Mouse (Mus musculus) liver, embryonic 13.5 days (tissue): ENCODE data around the gene Itpr2. TPM values are rescaled to one million over a fixed set of nuclear protein-coding genes. Genes with fewer than 3 reads are reported as not detected.

Experiments used
- ATAC-seq: fragments of 200-750 bp; cut with Nextera tagmentation; 2 replicates; pipeline ENCODE4 v1.8.0; 2017; ENCODE audit warnings: low read depth, mild to moderate bottlenecking, moderate number of reproducible peaks, moderate library complexity
- DNase-seq: peaks from one replicate; pipeline ENCODE4 v3.0.0; 2022
- H3K27ac ChIP-seq: fragments of 300-500 bp; sonication (generic); 2 replicates; pipeline ENCODE4 v1.5.1; 2015; ENCODE audit warnings: moderate library complexity, mild to moderate bottlenecking, inconsistent platforms
- H3K27me3 ChIP-seq: fragments of 300-500 bp; sonication (generic); 2 replicates; pipeline ENCODE4 v1.6.1; 2015; ENCODE audit warnings: mild to moderate bottlenecking, inconsistent platforms
- H3K36me3 ChIP-seq: fragments of 300-500 bp; sonication (generic); 2 replicates; pipeline ENCODE4 v1.6.1; 2015; ENCODE audit warnings: mild to moderate bottlenecking, inconsistent platforms
- H3K4me1 ChIP-seq: fragments of 300-500 bp; sonication (generic); replicated peaks from 2 replicates; pipeline ENCODE4 v1.6.1; 2015; ENCODE audit warnings: inconsistent platforms
- H3K4me2 ChIP-seq: fragments of 300-500 bp; sonication (generic); 2 replicates; pipeline ENCODE4 v1.6.1; 2015; ENCODE audit warnings: inconsistent platforms, mild to moderate bottlenecking, moderate library complexity
- H3K4me3 ChIP-seq: fragments of 300-500 bp; sonication (generic); replicated peaks from 2 replicates; pipeline ENCODE4 v1.5.1; 2015; ENCODE audit warnings: mild to moderate bottlenecking, inconsistent platforms
- H3K9ac ChIP-seq: fragments of 300-500 bp; sonication (generic); 2 replicates; pipeline ENCODE4 v1.6.1; 2015; ENCODE audit warnings: mild to moderate bottlenecking, inconsistent platforms
- H3K9me3 ChIP-seq: fragments of 300-500 bp; sonication (generic); replicated peaks from 2 replicates; pipeline ENCODE4 v1.6.1; 2016; ENCODE audit warnings: inconsistent platforms
- WGBS: fragments of 180-500 bp; shearing (Covaris S2); methylation state at CpG from one replicate; pipeline ENCODE4 v1.1.7; 2015; ENCODE audit not compliant: insufficient replicate concordance; 5-methylcytosine and 5-hydroxymethylcytosine counted together
- polyA plus RNA-seq: library from polyadenylated mRNA; unstranded; fragments of >200 nt; fragmentation: Nextera tagmentation; extraction: Ambion mirVana; gene quantifications from 2 replicates; pipeline ENCODE4 v1.2.1, GENCODE M21; 2015

Gene Itpr2
- polyA plus RNA-seq, 1 experiment from 2014 or later: 2.4 TPM

DNA sequence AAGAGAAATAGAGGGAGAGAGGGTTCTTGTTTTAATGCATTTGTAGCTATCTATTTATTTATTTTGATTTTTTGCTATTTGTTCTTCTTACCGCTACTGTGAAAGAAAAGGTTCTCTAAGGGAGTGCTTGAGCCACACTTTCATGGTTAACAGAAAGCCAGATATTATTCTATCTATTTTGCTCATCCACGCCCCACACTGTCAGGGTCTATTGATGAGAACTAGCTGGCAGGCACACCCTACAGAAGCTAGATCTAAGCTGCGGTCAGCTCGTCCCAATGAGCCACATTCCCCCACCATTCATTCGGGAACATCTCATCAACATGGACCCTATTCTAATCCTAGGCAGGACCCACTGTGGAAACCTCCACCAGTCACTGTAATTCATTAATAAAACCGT, 271.1 kb downstream of the Itpr2 start:
- H3K9me3 ChIP-seq: no peaks in the 10 kb centered on the region
- no peak for DNase-seq
- peak overlapping the region; percentile 39 for H3K4me2 ChIP-seq
- WGBS: 41% methylated on average over 6 of the region's 6 CpGs
- peak; percentile 80 for ATAC-seq
- H3K9ac ChIP-seq: 0 out of 2 replicates have a peak overlapping the region, but pooled peaks have one; percentile 5
- H3K4me3 ChIP-seq: no peak overlapping the region
- H3K27ac ChIP-seq: peak overlapping the region; percentile 86
- no peaks in the 10 kb centered on the region for H3K27me3 ChIP-seq
- peaks cover 32% of the 10 kb centered on the region for H3K36me3 ChIP-seq
- peaks cover 57% of the 10 kb centered on the region for H3K4me1 ChIP-seq

DNA sequence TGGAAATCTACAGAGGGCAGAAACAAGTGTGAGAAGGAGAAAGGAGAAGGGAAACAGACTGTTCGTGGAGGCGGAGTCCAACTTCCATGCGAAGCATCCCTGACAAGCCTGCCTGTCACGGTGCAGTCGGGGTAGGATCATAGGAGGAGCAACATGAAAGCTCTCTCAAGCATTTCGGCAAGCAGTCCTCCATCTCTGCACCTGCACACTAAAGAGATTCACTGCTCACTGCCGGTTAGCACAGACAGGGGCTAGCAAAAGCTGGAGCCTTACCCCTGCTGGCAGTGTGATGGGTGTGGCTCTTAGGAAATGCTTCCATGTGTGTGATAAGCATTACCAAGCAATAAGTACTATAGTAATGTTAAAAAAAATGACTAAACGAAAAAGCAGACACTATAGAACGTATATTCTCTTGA, 271.6 kb downstream of the Itpr2 start:
- Histone ChIP-seq H3K9me3 (no peaks in the 10 kb centered on the region), H3K9ac (peak overlapping the region; percentile 44; the same call in 1 of the 2 replicates), H3K27ac (peak overlapping the region; percentile 86), H3K4me2 (peak overlapping the region; percentile 62), H3K4me1 (peaks cover 58% of the 10 kb centered on the region), H3K36me3 (peaks cover 33% of the 10 kb centered on the region), H3K27me3 (no peaks in the 10 kb centered on the region), H3K4me3 (peak overlapping the region; percentile 27)
- DNase-seq (peak; percentile 57), ATAC-seq (peak; percentile 94)
- WGBS: 27% methylated on average over 9 of the region's 9 CpGs

DNA sequence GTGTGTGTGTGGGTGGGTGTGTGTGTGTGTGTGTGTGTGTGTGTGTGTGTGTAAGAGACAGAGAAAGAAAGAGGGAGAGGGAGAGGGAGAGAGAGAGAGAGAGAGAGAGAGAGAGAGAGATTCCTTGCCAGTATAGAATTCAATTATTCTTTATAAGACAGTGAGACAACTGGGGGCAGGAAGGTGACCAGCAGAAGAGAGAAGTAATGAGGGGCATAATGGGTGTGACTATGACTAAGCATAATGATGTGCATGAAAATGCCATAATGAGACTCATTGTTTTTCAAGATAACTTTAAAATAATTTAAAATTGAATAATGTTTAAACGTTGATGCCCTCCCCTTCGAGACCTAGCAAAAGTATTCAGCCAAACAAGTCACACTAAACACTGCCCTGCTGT, 272.1 kb downstream of the Itpr2 start:
- Histone ChIP-seq H3K27me3 (no peaks in the 10 kb centered on the region), H3K9ac (peak overlapping the region; percentile 44; the same call in 1 of the 2 replicates), H3K9me3 (no peaks in the 10 kb centered on the region), H3K4me1 (peaks cover 55% of the 10 kb centered on the region), H3K27ac (peak overlapping the region; percentile 86), H3K36me3 (peaks cover 33% of the 10 kb centered on the region), H3K4me3 (peak overlapping the region; percentile 27), H3K4me2 (peak overlapping the region; percentile 62)
- DNase-seq (no peak), ATAC-seq (peak; percentile 38; the same call in 1 of the 2 replicates)
- WGBS: 58% methylated on average over 2 of the region's 2 CpGs

DNA sequence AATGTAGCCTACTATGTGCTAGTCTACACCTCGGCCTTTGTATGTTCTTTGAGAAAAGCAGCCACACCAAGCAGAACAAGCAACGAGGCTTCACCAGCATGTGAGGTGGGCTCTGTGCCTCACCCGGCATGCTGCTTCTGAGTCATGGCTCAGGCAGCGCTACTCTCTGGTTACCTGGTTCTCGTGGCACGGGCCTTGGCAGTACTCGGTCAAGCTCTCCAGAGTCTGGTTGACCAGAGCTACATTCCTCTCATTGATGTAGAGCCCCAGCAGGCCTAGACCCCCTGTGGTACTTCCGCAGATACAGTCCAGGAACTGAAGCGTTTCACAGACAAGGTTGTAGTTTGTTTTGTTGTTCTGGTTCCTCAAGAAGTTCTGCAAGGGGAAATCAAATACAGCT, 272.5 kb downstream of the Itpr2 start:
- 83% methylated on average over 9 of the region's 9 CpGs for WGBS
- Histone ChIP-seq H3K36me3 (peaks cover 34% of the 10 kb centered on the region), H3K4me2 (no peak overlapping the region), H3K9me3 (no peaks in the 10 kb centered on the region), H3K27me3 (no peaks in the 10 kb centered on the region), H3K9ac (no peak overlapping the region), H3K27ac (peak overlapping the region; percentile 86), H3K4me3 (no peak overlapping the region), H3K4me1 (peaks cover 57% of the 10 kb centered on the region)
- no peak for DNase-seq
- ATAC-seq: no peak

DNA sequence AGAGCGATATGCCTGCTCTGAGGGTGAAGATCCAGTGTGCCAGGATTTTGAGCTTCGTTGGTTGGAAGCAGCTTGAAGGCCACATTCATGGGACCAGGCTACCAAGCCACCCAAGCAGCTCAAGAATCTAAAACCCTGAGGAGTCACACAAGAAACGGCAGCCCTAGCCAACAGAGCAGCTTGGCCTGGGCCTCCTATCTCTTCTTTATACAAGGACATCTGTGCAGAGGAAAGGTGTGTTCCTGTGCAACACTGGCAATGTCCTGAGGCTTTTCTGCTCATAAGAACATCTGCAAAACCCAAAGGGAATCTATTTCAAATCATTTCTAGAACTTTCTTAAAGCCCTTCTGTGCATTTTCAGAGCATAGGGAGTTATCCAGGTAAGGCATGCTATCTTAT, 274.0 kb downstream of the Itpr2 start:
- DNase-seq: peak; percentile 6
- 61% methylated on average over 3 of the region's 3 CpGs for WGBS
- peak; percentile 61 for ATAC-seq

DNA sequence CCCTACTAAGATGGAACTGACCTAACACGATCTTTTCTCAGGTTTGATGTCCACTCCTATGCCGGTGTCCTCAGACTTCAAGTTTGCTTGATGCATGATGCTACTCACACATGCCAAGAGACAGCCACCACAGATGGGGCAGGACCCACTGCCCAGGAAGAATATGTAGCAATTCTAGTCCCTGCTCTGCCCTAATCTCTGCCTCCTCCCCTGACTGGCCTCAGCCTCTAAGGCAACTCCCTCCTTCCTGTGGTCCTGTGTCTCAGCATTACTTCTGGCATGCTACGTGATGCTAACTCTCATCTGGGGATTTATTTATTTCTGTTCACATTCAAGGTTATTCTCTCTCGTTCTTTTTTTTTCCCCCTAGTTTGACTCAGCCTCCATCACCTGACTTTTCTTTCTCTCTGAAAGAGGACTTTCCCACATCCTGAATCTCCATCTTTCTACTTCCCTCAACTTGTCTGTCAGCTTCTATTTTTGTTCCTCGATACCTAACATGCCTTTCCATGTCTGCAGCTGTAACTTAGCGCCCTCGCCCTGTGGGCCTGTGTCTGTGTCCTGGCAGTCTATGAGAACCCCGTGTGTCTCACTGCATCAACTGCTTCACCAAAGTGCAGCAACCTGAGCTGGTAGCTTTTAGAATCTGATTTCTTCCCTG, 279.5 kb downstream of the Itpr2 start:
- H3K4me1 ChIP-seq: peaks cover 59% of the 10 kb centered on the region
- WGBS: 39% methylated on average over 8 of the region's 8 CpGs
- peak overlapping the region; percentile 68 for H3K4me3 ChIP-seq
- no peaks in the 10 kb centered on the region for H3K9me3 ChIP-seq
- DNase-seq (peak; percentile 7), ATAC-seq (no peak)
- peaks cover 27% of the 10 kb centered on the region for H3K36me3 ChIP-seq
- peak overlapping the region; percentile 90 for H3K27ac ChIP-seq
- peak overlapping the region; percentile 76 for H3K9ac ChIP-seq
- H3K27me3 ChIP-seq: no peaks in the 10 kb centered on the region
- H3K4me2 ChIP-seq: peak overlapping the region; percentile 78

More for the DNA sequence above, 274.0 kb downstream of the Itpr2 start:
- Histone ChIP-seq H3K4me3 (no peak overlapping the region), H3K9me3 (no peaks in the 10 kb centered on the region), H3K4me2 (peak overlapping the region; percentile 10; the same call in 1 of the 2 replicates), H3K36me3 (peaks cover 44% of the 10 kb centered on the region), H3K9ac (no peak overlapping the region), H3K27ac (peak overlapping the region; percentile 86; the same call in 1 of the 2 replicates), H3K27me3 (no peaks in the 10 kb centered on the region), H3K4me1 (peaks cover 62% of the 10 kb centered on the region)

DNA sequence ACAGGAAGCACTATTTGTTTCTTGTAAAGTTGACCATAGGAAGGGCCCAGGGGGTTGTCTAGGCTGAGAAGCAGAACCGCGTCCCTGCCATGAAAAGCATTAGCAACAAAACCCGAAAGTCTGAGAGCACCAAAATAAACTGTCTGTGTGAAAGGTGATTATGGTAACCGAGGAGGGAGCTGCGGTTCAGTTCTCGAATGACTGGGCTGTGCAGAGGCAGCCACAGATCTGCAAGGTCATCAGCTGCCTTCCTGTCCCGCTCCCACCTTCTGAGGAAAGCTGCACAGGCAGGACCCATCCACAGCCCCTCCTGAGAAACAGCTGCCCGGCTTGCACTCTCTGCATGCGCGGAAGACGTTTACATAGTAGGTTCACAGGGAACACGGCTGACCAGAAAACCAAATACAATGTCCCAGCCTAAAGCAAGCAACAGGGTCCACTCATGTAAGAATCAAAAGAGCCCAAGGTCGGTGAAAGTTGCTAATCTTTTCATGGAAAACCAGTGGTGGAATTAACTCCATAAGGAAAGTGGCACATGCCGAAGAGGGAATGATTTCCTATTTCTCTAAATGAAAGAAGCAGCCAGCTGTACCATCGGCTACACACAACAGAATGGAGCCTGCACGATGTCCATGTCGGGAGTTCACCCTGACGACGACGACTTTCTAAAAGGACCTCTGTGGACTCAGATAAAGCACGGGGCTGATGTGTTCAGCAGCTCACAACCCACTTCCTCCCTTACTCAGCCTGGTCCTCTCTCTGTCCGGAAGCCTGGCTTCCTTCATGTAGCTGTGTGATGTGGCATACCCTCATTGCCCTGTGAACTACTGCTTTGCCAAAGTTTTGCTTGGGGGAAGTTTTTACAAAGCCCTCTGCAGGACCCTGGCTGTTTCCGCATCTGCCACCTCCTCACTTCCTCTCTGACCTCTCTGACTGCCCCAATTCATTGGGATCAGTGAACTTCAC, 280.4 kb downstream of the Itpr2 start:
- ATAC-seq: peak; percentile 74
- peaks cover 23% of the 10 kb centered on the region for H3K36me3 ChIP-seq
- no peaks in the 10 kb centered on the region for H3K27me3 ChIP-seq
- peak overlapping the region; percentile 76 for H3K9ac ChIP-seq
- peak overlapping the region; percentile 90 for H3K27ac ChIP-seq
- peak; percentile 49 for DNase-seq
- WGBS: 8% methylated on average over 23 of the region's 23 CpGs
- H3K4me1 ChIP-seq: peaks cover 56% of the 10 kb centered on the region
- peak overlapping the region; percentile 78 for H3K4me2 ChIP-seq
- no peaks in the 10 kb centered on the region for H3K9me3 ChIP-seq
- peak overlapping the region; percentile 68 for H3K4me3 ChIP-seq

DNA sequence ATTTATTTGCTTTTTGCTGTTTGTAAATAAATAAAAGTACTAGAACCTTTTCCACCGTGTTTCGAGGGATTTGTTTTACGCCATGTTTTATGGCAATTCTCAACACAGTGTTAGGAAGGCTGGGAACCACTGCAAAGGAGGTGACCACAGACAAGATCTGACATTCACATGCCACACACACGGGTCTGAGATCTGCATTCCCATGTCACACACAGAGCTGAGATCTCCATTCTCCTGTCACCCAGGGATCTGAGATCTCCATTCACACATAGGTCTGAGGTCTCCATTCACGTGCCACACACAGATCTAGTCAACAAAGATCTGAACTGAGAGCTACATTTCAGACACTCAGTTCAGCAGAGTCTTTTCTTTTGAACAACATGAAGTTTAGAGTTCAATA, 282.0 kb downstream of the Itpr2 start:
- Histone ChIP-seq H3K9me3 (no peaks in the 10 kb centered on the region), H3K4me1 (peaks cover 63% of the 10 kb centered on the region), H3K9ac (peak overlapping the region; percentile 82), H3K4me2 (peak overlapping the region; percentile 61), H3K36me3 (peaks cover 19% of the 10 kb centered on the region), H3K4me3 (peak overlapping the region; percentile 68), H3K27me3 (no peaks in the 10 kb centered on the region), H3K27ac (peak overlapping the region; percentile 98)
- no peak for DNase-seq
- WGBS: 38% methylated on average over 5 of the region's 5 CpGs
- ATAC-seq: peak; percentile 43

DNA sequence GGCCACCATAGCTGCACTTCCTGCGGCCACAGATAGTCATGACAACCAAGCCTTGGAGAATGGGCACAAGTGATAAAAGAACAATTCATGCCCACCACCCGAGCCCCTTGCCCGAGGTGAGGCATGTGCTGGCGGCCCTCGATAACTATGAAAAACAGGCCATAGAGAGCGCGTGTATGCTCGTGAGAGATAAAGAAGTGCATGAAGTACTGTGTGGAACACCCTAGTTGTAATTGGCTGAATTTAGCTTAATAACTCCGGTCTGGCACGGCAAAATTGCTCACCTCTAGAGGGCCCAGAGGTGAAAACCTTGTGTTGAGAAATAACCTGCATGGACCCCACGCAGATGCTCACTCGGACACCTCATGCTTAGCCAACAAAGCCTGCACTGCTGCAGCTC, 282.5 kb downstream of the Itpr2 start:
- peak overlapping the region; percentile 68 for H3K4me3 ChIP-seq
- ATAC-seq (peak; percentile 89), DNase-seq (peak; percentile 78)
- H3K9me3 ChIP-seq: no peaks in the 10 kb centered on the region
- peaks cover 67% of the 10 kb centered on the region for H3K4me1 ChIP-seq
- peak overlapping the region; percentile 61 for H3K4me2 ChIP-seq
- H3K27ac ChIP-seq: peak overlapping the region; percentile 98
- H3K36me3 ChIP-seq: peaks cover 18% of the 10 kb centered on the region
- peak overlapping the region; percentile 82 for H3K9ac ChIP-seq
- H3K27me3 ChIP-seq: no peaks in the 10 kb centered on the region
- 25% methylated on average over 12 of the region's 12 CpGs for WGBS

DNA sequence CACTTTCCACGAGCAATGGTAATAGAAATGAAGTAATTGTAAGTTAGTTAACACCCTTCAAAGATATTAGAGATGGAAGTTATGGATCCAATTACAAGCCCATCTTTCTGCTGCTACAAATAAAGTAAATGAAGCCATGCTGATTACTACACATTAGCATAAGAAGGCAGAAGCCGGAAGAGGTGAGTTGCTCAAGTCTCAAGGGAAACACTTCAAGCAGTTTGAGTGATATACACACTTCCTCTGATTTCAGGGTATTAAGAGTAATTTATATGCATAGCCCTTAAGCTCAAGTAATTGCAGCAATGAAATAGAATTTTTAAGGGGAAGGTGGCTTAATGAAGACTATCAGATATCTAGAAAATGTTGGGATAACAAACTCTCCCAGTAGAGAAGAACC, 286.7 kb downstream of the Itpr2 start:
- H3K9me3 ChIP-seq: no peaks in the 10 kb centered on the region
- no peak overlapping the region for H3K27ac ChIP-seq
- H3K27me3 ChIP-seq: no peaks in the 10 kb centered on the region
- ATAC-seq (no peak), DNase-seq (no peak)
- H3K36me3 ChIP-seq: no peaks in the 10 kb centered on the region
- H3K9ac ChIP-seq: no peak overlapping the region
- H3K4me2 ChIP-seq: no peak overlapping the region
- peaks cover 44% of the 10 kb centered on the region for H3K4me1 ChIP-seq
- no peak overlapping the region for H3K4me3 ChIP-seq
- WGBS: 72% methylated on average over 2 of the region's 2 CpGs

DNA sequence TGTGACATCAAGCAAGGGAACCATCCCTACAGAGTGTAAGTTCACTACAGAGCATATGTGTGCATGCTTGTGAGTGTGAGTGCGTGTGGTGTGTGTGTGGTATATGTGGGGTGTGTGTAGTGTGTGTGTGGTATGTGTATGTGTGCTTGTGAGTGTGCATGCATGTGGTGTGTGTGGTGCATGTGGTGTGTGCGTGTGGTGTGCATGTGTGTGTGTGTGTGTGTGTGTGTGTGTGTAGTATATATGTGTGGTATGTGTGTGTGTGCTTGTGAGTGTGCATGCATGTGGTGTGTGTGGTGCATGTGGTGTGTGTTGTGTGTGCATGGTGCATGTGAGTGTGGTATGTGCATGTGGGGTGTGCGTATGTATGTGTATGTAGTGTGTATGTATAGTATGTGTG, 289.7 kb downstream of the Itpr2 start:
- Histone ChIP-seq H3K27me3 (no peaks in the 10 kb centered on the region), H3K4me2 (no peak overlapping the region), H3K27ac (no peak overlapping the region), H3K36me3 (no peaks in the 10 kb centered on the region), H3K4me3 (no peak overlapping the region), H3K9me3 (no peaks in the 10 kb centered on the region), H3K9ac (no peak overlapping the region), H3K4me1 (peaks cover 39% of the 10 kb centered on the region)
- 0 out of 2 replicates have a peak, but pooled peaks have one; percentile 21 for ATAC-seq
- DNase-seq: no peak
- 75% methylated on average over 3 of the region's 3 CpGs for WGBS
